Mouse (Mus musculus) megakaryocyte, embryonic 14.5 days (primary cell): ENCODE measurements around the gene Slc5a3.

Experiments
- FLI1 ChIP-seq: IDR thresholded peaks from 2 replicates; pipeline ENCODE4 v1.6.1; 2012; ENCODE audit warnings: low read length, inconsistent platforms, mixed read lengths
- GATA1 ChIP-seq: IDR thresholded peaks from 3 replicates; pipeline ENCODE4 v1.6.1; 2012; ENCODE audit warnings: mixed read lengths, low read length, inconsistent platforms, borderline replicate concordance

DNA sequence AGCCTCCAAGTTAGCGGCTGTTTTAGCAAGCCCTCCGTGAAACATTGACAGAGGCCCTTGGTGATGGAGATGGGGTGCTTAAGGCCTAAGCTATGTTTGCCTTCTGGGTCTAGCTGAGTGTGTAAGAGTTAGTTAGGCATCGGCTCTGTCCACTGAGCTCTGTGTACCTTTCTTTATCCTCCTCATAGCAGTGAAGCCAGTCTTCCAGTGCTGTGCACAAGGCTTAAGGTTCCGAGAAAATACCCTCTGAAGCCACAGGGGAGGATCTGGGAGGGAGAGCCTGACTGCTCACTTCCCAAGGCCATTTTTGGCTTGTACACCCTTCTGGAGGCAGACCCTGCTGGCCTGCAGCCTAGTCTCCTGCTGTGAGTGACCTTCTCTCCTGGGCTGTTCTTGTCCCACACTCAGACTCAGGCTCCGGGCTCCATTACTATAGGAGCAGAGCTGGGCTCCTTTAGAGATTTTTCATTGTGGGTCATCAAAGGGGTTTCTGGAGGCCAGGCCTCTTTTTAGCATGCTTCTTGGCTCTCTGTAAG lies 56.7 kb downstream of the Slc5a3 start:
- TF ChIP-seq GATA1 (no peak), FLI1 (no peak)
